12 mouse cellular contexts compared by ENCODE assay signal in genomic region chrX:169106048-169106622, GRCm38 (mm10).
A peak's percentile ranks its signal among the peaks of the same experiment; 100 is the strongest.
DNase-seq lines count a peak whose midpoint lies in the region; ATAC-seq and TF ChIP-seq lines count a peak whose summit lies in the region.
"Had no signal": no experiment of that assay in that cellular context is flagged by ENCODE, and none has a peak within 500 bp of the region (broad histone marks: within the 10 kb centered on the region; RNA-seq: fewer than 3 reads in every experiment).

No protein-coding gene starts in this region.

- DNase-seq in stomach, postnatal 0 days (ENCODE audit: low spot score), result no peak
- DNase-seq in liver, adult 2 months (ENCODE audit: extremely low read depth, low read depth, low spot score), result peak; percentile 97
- no peak for DNase-seq in right cerebral cortex, postnatal 10 days (ENCODE audit: low spot score in 2 of 2)
- no peak for DNase-seq in cerebellum, postnatal 4 days (ENCODE audit: low spot score in 2 of 2)
- no peak for DNase-seq in layer of hippocampus, adult 9-11 months
- DNase-seq: cerebellum, postnatal 36 days; lung, embryonic 14.5 days; thymus, adult 2 months had no signal

- 47% methylated on average over 4 of the region's 4 CpGs for WGBS in stomach, embryonic 15.5 days
- WGBS in stomach, postnatal 0 days, result 48% methylated on average over 4 of the region's 4 CpGs
- 10% methylated on average over 4 of the region's 4 CpGs for WGBS in liver, adult 2 months
- 47% methylated on average over 4 of the region's 4 CpGs for WGBS in stomach, embryonic 16.5 days

- no peaks in the 10 kb centered on the region; the same call in 1 of the 2 replicates for H3K79me2 ChIP-seq in liver, adult 2 months (ENCODE audit: control insufficient read depth, insufficient read depth, low read length)

- H3K4me3 ChIP-seq in stomach, embryonic 15.5 days (replicated peaks), result no peak overlapping the region
- H3K4me3 ChIP-seq in stomach, postnatal 0 days (ENCODE audit: low read depth, low read length), result no peak overlapping the region
- H3K4me3 ChIP-seq in liver, adult 2 months (ENCODE audit: insufficient read depth, low read depth, low read length), result peak overlapping the region; percentile 20; the same call in 1 of the 2 replicates
- H3K4me3 ChIP-seq in stomach, embryonic 16.5 days (replicated peaks; ENCODE audit: low read length), result no peak overlapping the region
- H3K4me3 ChIP-seq: neural tube, embryonic 13.5 days had no signal

- H3K9ac ChIP-seq in stomach, embryonic 15.5 days, result no peak overlapping the region
- no peak overlapping the region for H3K9ac ChIP-seq in stomach, postnatal 0 days (ENCODE audit: low read length)
- H3K9ac ChIP-seq in liver, adult 2 months (ENCODE audit: low read depth, low read length), result peak overlapping the region; percentile 51
- no peak overlapping the region for H3K9ac ChIP-seq in stomach, embryonic 16.5 days (ENCODE audit: low read length)
- H3K9ac ChIP-seq: lung, embryonic 14.5 days; neural tube, embryonic 13.5 days had no signal

- TF ChIP-seq POLR2A in liver, adult 2 months (IDR thresholded peaks at IDR 0.05; ENCODE audit: extremely low read depth, insufficient read depth, low read length), result no peak

- H3K9me3 ChIP-seq in stomach, embryonic 15.5 days, result no peaks in the 10 kb centered on the region
- H3K9me3 ChIP-seq in stomach, postnatal 0 days (ENCODE audit: control insufficient read depth, low read length), result no peaks in the 10 kb centered on the region
- H3K9me3 ChIP-seq in stomach, embryonic 16.5 days (replicated peaks; ENCODE audit: control insufficient read depth, low read length), result no peaks in the 10 kb centered on the region
- H3K9me3 ChIP-seq: neural tube, embryonic 13.5 days had no signal

- H3K27ac ChIP-seq in stomach, embryonic 15.5 days, result no peak overlapping the region
- H3K27ac ChIP-seq in stomach, postnatal 0 days (replicated peaks), result no peak overlapping the region
- H3K27ac ChIP-seq in liver, adult 2 months (replicated peaks; ENCODE audit: insufficient read depth, low read depth, low read length), result peak overlapping the region; percentile 96
- no peak overlapping the region for H3K27ac ChIP-seq in stomach, embryonic 16.5 days (ENCODE audit: low read length)
- H3K27ac ChIP-seq: neural tube, embryonic 13.5 days had no signal

- no peaks in the 10 kb centered on the region for H3K4me1 ChIP-seq in stomach, embryonic 15.5 days
- H3K4me1 ChIP-seq in stomach, postnatal 0 days (replicated peaks; ENCODE audit: control insufficient read depth, insufficient read depth), result no peaks in the 10 kb centered on the region
- H3K4me1 ChIP-seq in liver, adult 2 months (ENCODE audit: control insufficient read depth, insufficient read depth, low read length), result peaks cover 7% of the 10 kb centered on the region; the same call in 1 of the 2 replicates
- H3K4me1 ChIP-seq in stomach, embryonic 16.5 days (ENCODE audit: control insufficient read depth, insufficient read depth, low read length), result no peaks in the 10 kb centered on the region
- H3K4me1 ChIP-seq: neural tube, embryonic 13.5 days had no signal

- peak; percentile 70; the same call in 1 of the 2 replicates for ATAC-seq in stomach, embryonic 15.5 days (ENCODE audit: insufficient read depth, low FRiP score, low read depth)
- ATAC-seq in stomach, postnatal 0 days (ENCODE audit: low FRiP score, low TSS enrichment), result no peak
- ATAC-seq in erythroid progenitor cell, adult 5-6 weeks (replicated peaks; ENCODE audit: low FRiP score, poor library complexity, severe bottlenecking), result peak; percentile 85
- ATAC-seq in stomach, embryonic 16.5 days (ENCODE audit: insufficient read depth, low FRiP score), result peak; percentile 64; the same call in 1 of the 2 replicates

- H3K4me2 ChIP-seq in stomach, embryonic 15.5 days, result no peak overlapping the region
- no peak overlapping the region for H3K4me2 ChIP-seq in stomach, postnatal 0 days (replicated peaks; ENCODE audit: low read depth)
- H3K4me2 ChIP-seq in stomach, embryonic 16.5 days (ENCODE audit: low read depth, low read length), result no peak overlapping the region
- H3K4me2 ChIP-seq: lung, embryonic 14.5 days; neural tube, embryonic 13.5 days had no signal

- no peaks in the 10 kb centered on the region for H3K27me3 ChIP-seq in stomach, embryonic 15.5 days (replicated peaks)
- no peaks in the 10 kb centered on the region for H3K27me3 ChIP-seq in stomach, postnatal 0 days (ENCODE audit: control insufficient read depth, insufficient read depth, low read length)
- H3K27me3 ChIP-seq in liver, adult 2 months (ENCODE audit: control insufficient read depth, insufficient read depth, low read length), result no peaks in the 10 kb centered on the region
- H3K27me3 ChIP-seq in stomach, embryonic 16.5 days (ENCODE audit: control insufficient read depth, insufficient read depth, low read length), result no peaks in the 10 kb centered on the region

- H3K36me3 ChIP-seq in stomach, embryonic 15.5 days, result no peaks in the 10 kb centered on the region
- H3K36me3 ChIP-seq in stomach, postnatal 0 days (ENCODE audit: control insufficient read depth, insufficient read depth, low read length), result no peaks in the 10 kb centered on the region
- no peaks in the 10 kb centered on the region for H3K36me3 ChIP-seq in liver, adult 2 months (ENCODE audit: control insufficient read depth, insufficient read depth, low read length)
- no peaks in the 10 kb centered on the region for H3K36me3 ChIP-seq in stomach, embryonic 16.5 days (ENCODE audit: control insufficient read depth, insufficient read depth, low read length)
- H3K36me3 ChIP-seq: neural tube, embryonic 13.5 days had no signal

- TF ChIP-seq CTCF in stomach, postnatal 0 days (IDR thresholded peaks at IDR 0.05; ENCODE audit: low read depth), result no peak
- no peak for TF ChIP-seq CTCF in liver, adult 2 months (IDR thresholded peaks at IDR 0.05; ENCODE audit: low read depth, low read length)

- no peak for TF ChIP-seq EP300 in stomach, postnatal 0 days (optimal IDR thresholded peaks at IDR 0.05)
